Mouse (Mus musculus): ENCODE measurements around the gene Hdac1. TPM values are rescaled to one million over a fixed set of nuclear protein-coding genes. Genes with fewer than 3 reads are reported as not detected.
A peak's percentile ranks its signal among the peaks of the same experiment; 100 is the strongest.

Gene Hdac1
- polyA plus RNA-seq, 1 experiment from 2014 or later = 265 TPM

DNA sequence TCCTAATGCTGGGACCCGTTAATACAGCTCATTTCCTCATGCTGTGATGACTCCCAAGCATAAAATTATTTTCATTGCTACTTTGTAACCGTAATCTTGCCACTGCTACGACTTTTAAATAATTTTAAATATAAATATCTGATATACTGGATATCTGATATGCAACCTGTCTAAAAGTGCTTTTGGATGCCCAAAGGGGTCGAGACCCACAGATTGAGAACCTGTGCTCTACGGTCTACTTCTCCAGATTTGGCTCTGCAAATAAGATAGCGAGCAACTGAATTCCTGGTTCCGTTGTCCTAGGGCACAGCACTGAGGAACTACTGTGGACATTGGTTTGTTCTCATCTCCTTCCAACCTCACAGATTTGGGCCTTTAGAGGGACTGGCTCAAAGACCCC is 35.2 kb upstream of the Hdac1 start:
- Histone ChIP-seq H3K4me2 (replicated peaks; ENCODE audit: low read depth, low read length) (no peak overlapping the region; the same call in 1 of the 2 replicates), H3K36me3 (ENCODE audit: control insufficient read depth, insufficient read depth, low read length) (no peaks in the 10 kb centered on the region), H3K27me3 (ENCODE audit: control insufficient read depth, insufficient read depth, low read length) (no peaks in the 10 kb centered on the region), H3K27ac (ENCODE audit: low read depth, low read length) (peak overlapping the region; percentile 17; the same call in 1 of the 2 replicates), H3K9ac (ENCODE audit: low read depth, low read length) (peak overlapping the region; percentile 23; the same call in 1 of the 2 replicates), H3K4me3 (ENCODE audit: low read length) (no peak overlapping the region; the same call in 1 of the 2 replicates), H3K4me1 (ENCODE audit: control insufficient read depth, insufficient read depth, low read length) (peaks cover 10% of the 10 kb centered on the region), H3K9me3 (ENCODE audit: control insufficient read depth, low read length) (no peaks in the 10 kb centered on the region)
- no peak for ATAC-seq (ENCODE audit: low FRiP score, low TSS enrichment)
- 80% methylated on average over 7 of the region's 7 CpGs for WGBS

DNA sequence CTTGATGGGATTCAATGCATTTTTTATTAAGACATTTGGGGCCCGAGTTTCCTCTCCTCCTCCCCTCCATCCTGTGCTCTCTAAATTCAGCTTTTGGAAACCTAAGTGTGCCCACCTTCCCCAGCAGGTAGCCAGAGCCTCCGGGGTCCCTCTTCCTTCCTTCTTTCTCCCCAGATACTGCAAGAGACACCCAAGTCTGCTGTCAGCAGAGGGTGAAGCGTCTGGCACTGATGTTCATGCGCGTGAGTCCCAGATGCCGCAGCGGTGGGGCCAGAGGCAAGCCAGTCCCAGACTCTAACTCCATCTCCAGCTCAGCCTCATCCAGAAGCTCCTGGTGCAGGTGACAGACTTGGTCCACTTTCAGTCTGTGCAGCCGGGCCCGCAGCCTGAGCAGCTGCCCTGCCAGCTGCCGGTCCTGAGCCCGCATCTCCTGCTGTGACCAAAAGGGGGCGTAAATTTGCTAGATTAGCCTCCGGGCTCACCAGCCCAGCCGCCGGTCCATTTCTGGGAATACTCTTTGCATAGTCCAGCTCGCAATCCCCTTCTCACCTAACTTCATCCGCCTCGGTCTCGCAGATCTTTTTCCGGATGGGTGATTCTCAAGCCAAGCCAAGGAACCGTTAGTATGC is 34.5 kb upstream of the Hdac1 start:
- H3K27ac ChIP-seq (ENCODE audit: low read depth, low read length) = no peak overlapping the region; the same call in 1 of the 2 replicates
- 37% methylated on average over 21 of the region's 21 CpGs for WGBS
- H3K9ac ChIP-seq (ENCODE audit: low read depth, low read length) = peak overlapping the region; percentile 9; the same call in 1 of the 2 replicates
- no peak for ATAC-seq (ENCODE audit: low FRiP score, low TSS enrichment)
- H3K4me2 ChIP-seq (replicated peaks; ENCODE audit: low read depth, low read length) = peak overlapping the region; percentile 30
- H3K36me3 ChIP-seq (ENCODE audit: control insufficient read depth, insufficient read depth, low read length) = no peaks in the 10 kb centered on the region
- peak overlapping the region; percentile 3; the same call in 1 of the 2 replicates for H3K4me3 ChIP-seq (ENCODE audit: low read length)
- no peaks in the 10 kb centered on the region for H3K9me3 ChIP-seq (ENCODE audit: control insufficient read depth, low read length)
- H3K27me3 ChIP-seq (ENCODE audit: control insufficient read depth, insufficient read depth, low read length) = no peaks in the 10 kb centered on the region
- H3K4me1 ChIP-seq (ENCODE audit: control insufficient read depth, insufficient read depth, low read length) = peaks cover 10% of the 10 kb centered on the region

DNA sequence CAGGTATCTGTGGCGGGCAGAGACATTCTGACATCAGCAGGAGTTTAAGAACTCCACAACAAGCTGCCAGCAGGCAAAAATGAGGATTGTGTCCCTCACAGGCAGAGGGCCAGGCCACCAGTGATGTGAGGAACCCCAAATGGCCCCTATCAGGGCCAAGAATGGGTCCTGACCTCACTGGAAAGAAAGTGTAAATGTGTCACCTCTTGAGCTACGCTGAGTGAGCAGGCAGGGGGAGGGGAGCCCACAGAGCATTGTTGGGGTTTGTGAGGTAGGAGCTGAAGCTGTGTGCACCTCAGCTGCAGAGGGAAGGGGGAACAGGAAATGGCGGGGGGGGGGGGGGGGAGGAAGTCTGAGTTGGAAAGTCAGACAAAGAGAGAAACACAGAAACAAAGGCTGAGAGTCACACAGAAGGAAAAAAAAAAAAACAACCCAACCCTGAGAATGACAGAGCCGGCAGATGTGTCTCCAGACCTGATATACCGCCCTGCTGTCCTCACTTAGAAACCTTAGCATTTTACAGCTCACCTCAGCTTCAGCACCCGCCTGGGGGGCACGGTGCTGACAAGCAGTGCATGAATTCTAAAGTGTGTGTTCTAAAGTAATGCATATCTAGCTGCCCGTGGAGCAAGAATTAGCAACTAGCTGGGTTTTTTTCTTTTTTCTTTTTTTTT is 32.8 kb upstream of the Hdac1 start:
- H3K9ac ChIP-seq (ENCODE audit: low read depth, low read length) = no peak overlapping the region
- H3K36me3 ChIP-seq (ENCODE audit: control insufficient read depth, insufficient read depth, low read length) = no peaks in the 10 kb centered on the region
- 17% methylated on average over 7 of the region's 8 CpGs for WGBS
- peak overlapping the region; percentile 55; the same call in 1 of the 2 replicates for H3K27ac ChIP-seq (ENCODE audit: low read depth, low read length)
- 0 out of 2 replicates have a peak, but pooled peaks have one; percentile 26 for ATAC-seq (ENCODE audit: low FRiP score, low TSS enrichment)
- H3K4me1 ChIP-seq (ENCODE audit: control insufficient read depth, insufficient read depth, low read length) = peaks cover 7% of the 10 kb centered on the region
- H3K4me3 ChIP-seq (ENCODE audit: low read length) = no peak overlapping the region
- no peaks in the 10 kb centered on the region for H3K9me3 ChIP-seq (ENCODE audit: control insufficient read depth, low read length)
- 0 out of 2 replicates have a peak overlapping the region, but pooled peaks have one; percentile 12 for H3K4me2 ChIP-seq (replicated peaks; ENCODE audit: low read depth, low read length)
- no peaks in the 10 kb centered on the region for H3K27me3 ChIP-seq (ENCODE audit: control insufficient read depth, insufficient read depth, low read length)

DNA sequence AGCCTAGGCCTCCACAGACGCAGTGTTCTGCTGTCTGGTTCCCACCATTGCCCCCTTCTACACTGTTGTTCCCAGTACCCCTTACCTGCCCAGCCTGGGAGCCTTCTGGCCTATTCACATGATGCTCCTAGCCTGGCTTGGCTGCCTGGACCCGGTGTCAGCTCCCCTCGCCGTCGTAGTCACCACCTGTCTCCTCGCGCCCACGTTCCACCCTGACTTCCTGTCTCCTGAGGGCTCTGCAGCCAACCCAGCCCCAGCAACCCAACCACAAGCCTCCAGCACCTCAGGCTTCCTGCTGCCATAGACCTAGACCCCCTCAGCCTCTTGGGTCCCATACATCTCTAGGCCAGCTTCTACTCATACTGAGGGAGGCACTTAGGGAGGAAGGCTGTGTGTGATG is 30.9 kb upstream of the Hdac1 start, which contains the start of gene Lck:
Gene Lck (minus strand): TSS at position 212 of the 400 bp plus-strand sequence.
- Histone ChIP-seq H3K9ac (ENCODE audit: low read depth, low read length) (no peak within 1 kb of the TSS), H3K36me3 (ENCODE audit: control insufficient read depth, insufficient read depth, low read length) (no peaks in the 10 kb centered on the region), H3K27me3 (ENCODE audit: control insufficient read depth, insufficient read depth, low read length) (no peaks in the 10 kb centered on the region), H3K4me3 (ENCODE audit: low read length) (no peak within 1 kb of the TSS), H3K4me1 (ENCODE audit: control insufficient read depth, insufficient read depth, low read length) (peaks cover 7% of the 10 kb centered on the region), H3K4me2 (replicated peaks; ENCODE audit: low read depth, low read length) (no peak within 1 kb of the TSS), H3K27ac (ENCODE audit: low read depth, low read length) (peak within 1 kb of the TSS; percentile 14; the same call in 1 of the 2 replicates), H3K9me3 (ENCODE audit: control insufficient read depth, low read length) (no peaks in the 10 kb centered on the region)
- 91% methylated on average over 8 of the region's 8 CpGs for WGBS
- no peak for ATAC-seq (ENCODE audit: low FRiP score, low TSS enrichment)

DNA sequence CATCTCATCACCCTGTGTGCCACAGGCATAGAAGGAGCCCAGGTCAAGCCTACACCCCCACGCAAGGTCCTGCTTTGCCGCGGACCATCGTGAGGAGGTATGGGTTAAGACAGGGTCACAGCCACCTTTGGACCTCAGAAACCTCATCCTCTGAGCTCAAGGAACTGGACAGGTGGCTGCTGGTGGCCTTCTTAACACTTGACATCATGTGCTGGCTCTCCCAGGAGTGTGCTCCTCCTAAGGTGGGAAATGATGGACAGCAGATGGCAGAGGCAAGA is 30.5 kb upstream of the Hdac1 start:
- H3K9me3 ChIP-seq (ENCODE audit: control insufficient read depth, low read length) = no peaks in the 10 kb centered on the region
- no peak overlapping the region for H3K27ac ChIP-seq (ENCODE audit: low read depth, low read length)
- ATAC-seq (ENCODE audit: low FRiP score, low TSS enrichment) = no peak
- H3K36me3 ChIP-seq (ENCODE audit: control insufficient read depth, insufficient read depth, low read length) = no peaks in the 10 kb centered on the region
- peaks cover 7% of the 10 kb centered on the region for H3K4me1 ChIP-seq (ENCODE audit: control insufficient read depth, insufficient read depth, low read length)
- no peak overlapping the region for H3K9ac ChIP-seq (ENCODE audit: low read depth, low read length)
- H3K4me3 ChIP-seq (ENCODE audit: low read length) = no peak overlapping the region
- WGBS = 83% methylated on average over 4 of the region's 4 CpGs
- no peak overlapping the region for H3K4me2 ChIP-seq (replicated peaks; ENCODE audit: low read depth, low read length)
- no peaks in the 10 kb centered on the region for H3K27me3 ChIP-seq (ENCODE audit: control insufficient read depth, insufficient read depth, low read length)

DNA sequence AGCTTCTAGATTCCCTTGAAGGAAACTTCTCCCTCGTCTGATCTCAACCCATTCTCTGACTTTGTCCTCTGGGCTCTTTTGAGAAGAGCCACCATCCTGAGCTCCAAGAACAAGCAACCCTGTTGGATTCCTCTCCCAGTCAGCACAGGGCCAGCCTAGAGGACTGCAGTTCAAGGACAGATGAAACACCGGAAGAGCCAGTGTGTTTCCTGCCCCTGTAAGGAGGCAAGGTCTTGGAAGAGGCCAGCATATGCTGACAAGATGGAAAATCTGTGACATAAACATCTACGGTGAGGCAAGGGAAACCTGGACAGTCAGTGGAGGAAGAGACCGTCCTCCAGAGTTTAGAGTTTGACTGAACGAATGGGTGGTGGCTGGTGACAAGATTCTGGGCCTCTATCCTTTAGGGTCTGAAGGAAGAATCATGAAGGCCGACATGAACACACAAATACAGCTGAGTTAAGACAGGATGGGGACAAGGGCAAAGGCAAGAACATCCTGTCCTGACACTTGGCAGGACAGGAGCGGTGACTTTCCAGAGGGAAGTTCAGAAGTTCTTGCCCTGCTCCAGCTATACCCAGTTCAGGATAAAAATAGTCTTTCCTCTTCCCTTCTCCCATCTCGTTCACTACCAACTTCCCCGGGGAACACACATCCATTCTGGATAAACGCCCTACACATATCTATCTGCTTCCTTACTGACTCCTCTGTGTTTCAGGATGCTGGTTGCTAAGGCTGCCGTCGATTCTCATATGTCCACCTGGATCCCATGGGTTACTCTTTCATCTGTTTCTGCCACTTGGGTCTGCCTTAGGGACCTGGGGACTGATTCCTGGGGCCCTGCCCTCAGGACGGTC is 30.0 kb upstream of the Hdac1 start:
- Histone ChIP-seq H3K27ac (ENCODE audit: low read depth, low read length) (peak overlapping the region; percentile 14; the same call in 1 of the 2 replicates), H3K4me3 (ENCODE audit: low read length) (no peak overlapping the region), H3K4me1 (ENCODE audit: control insufficient read depth, insufficient read depth, low read length) (peaks cover 7% of the 10 kb centered on the region), H3K27me3 (ENCODE audit: control insufficient read depth, insufficient read depth, low read length) (no peaks in the 10 kb centered on the region), H3K4me2 (replicated peaks; ENCODE audit: low read depth, low read length) (no peak overlapping the region), H3K9ac (ENCODE audit: low read depth, low read length) (no peak overlapping the region), H3K36me3 (ENCODE audit: control insufficient read depth, insufficient read depth, low read length) (no peaks in the 10 kb centered on the region), H3K9me3 (ENCODE audit: control insufficient read depth, low read length) (no peaks in the 10 kb centered on the region)
- ATAC-seq (ENCODE audit: low FRiP score, low TSS enrichment) = no peak
- 82% methylated on average over 13 of the region's 13 CpGs for WGBS

DNA sequence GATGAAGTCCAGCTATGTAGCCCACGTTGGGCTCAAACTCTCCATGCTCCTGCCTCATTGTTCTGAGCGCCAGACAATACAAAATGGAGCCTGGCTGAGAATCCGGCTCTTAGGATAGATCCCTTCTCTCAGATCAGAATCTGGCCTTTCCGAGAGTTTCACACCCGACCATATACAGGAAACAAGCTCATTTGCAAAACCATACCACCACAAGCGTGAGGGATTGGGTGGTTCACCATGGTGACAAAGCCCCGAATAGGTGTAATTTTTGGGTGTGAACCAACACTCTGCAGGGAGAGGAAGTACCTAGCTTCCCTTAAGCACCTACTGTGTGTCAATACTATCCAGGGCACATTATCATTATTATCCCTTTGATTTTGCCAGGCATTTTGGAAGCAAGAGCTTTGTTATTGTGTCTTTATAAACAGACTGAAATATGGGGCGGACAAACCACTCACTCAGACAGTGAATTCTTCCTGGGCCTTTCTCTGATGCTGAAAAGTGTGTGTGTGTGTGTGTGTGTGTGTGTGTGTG is 29.1 kb upstream of the Hdac1 start:
- Histone ChIP-seq H3K4me1 (ENCODE audit: control insufficient read depth, insufficient read depth, low read length) (peaks cover 7% of the 10 kb centered on the region), H3K9ac (ENCODE audit: low read depth, low read length) (no peak overlapping the region), H3K36me3 (ENCODE audit: control insufficient read depth, insufficient read depth, low read length) (no peaks in the 10 kb centered on the region), H3K4me3 (ENCODE audit: low read length) (no peak overlapping the region), H3K27ac (ENCODE audit: low read depth, low read length) (no peak overlapping the region), H3K9me3 (ENCODE audit: control insufficient read depth, low read length) (no peaks in the 10 kb centered on the region), H3K27me3 (ENCODE audit: control insufficient read depth, insufficient read depth, low read length) (no peaks in the 10 kb centered on the region), H3K4me2 (replicated peaks; ENCODE audit: low read depth, low read length) (no peak overlapping the region)
- 80% methylated on average over 8 of the region's 8 CpGs for WGBS
- no peak for ATAC-seq (ENCODE audit: low FRiP score, low TSS enrichment)

DNA sequence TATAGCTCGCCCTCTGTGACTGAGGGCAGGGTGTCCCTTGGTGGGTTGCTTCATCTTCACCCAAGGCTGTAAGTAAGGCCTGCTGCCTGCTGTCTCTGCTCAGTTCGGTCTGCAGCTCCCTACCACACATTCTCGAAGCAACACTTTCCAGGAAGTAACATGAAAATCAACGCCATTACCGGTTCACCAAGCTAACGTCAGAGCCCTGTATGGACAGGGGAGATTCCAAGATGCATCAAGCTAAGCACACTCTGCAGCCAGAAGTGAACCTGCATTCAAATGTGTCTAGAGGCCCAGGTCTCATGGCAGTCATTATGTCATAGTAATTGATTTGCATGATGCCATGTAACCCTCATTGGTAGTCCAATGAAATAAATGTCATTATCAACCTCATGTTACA is 27.5 kb upstream of the Hdac1 start:
- H3K4me3 ChIP-seq (ENCODE audit: low read length) = no peak overlapping the region
- no peak for ATAC-seq (ENCODE audit: low FRiP score, low TSS enrichment)

More for the DNA sequence above, 27.5 kb upstream of the Hdac1 start:
- no peaks in the 10 kb centered on the region for H3K27me3 ChIP-seq (ENCODE audit: control insufficient read depth, insufficient read depth, low read length)
- H3K9ac ChIP-seq (ENCODE audit: low read depth, low read length) = no peak overlapping the region
- 88% methylated on average over 6 of the region's 6 CpGs for WGBS
- H3K4me1 ChIP-seq (ENCODE audit: control insufficient read depth, insufficient read depth, low read length) = peaks cover 1% of the 10 kb centered on the region
- no peaks in the 10 kb centered on the region for H3K36me3 ChIP-seq (ENCODE audit: control insufficient read depth, insufficient read depth, low read length)
- H3K27ac ChIP-seq (ENCODE audit: low read depth, low read length) = no peak overlapping the region
- no peak overlapping the region for H3K4me2 ChIP-seq (replicated peaks; ENCODE audit: low read depth, low read length)
- no peaks in the 10 kb centered on the region for H3K9me3 ChIP-seq (ENCODE audit: control insufficient read depth, low read length)
